Mouse (Mus musculus): ENCODE results near the gene Apbb2. TPM values are rescaled to one million over a fixed set of nuclear protein-coding genes. Genes with fewer than 3 reads are reported as not detected.
A peak's percentile ranks its signal among the peaks of the same experiment; 100 is the strongest.

The Apbb2 gene
- total and polyA plus RNA-seq, 2 experiments from 2014 or later: 31.8 to 41.0 TPM

GRCm38 (mm10) chr5:66319341-66319740 is 299.2 kb downstream of the Apbb2 start:
- Histone ChIP-seq H3K9me3 (replicated peaks; ENCODE audit: control insufficient read depth, low read length) (no peaks in the 10 kb centered on the region), H3K4me1 (ENCODE audit: control insufficient read depth, insufficient read depth) (peaks cover 23% of the 10 kb centered on the region), H3K27ac (ENCODE audit: low read depth) (no peak overlapping the region), H3K4me2 (ENCODE audit: low read depth, low read length) (peak overlapping the region; percentile 46; the same call in 1 of the 2 replicates), H3K36me3 (replicated peaks; ENCODE audit: control insufficient read depth, insufficient read depth, low read length) (no peaks in the 10 kb centered on the region), H3K9ac (replicated peaks; ENCODE audit: low read depth, low read length) (no peak overlapping the region), H3K27me3 (ENCODE audit: control insufficient read depth, insufficient read depth, low read length) (no peaks in the 10 kb centered on the region), H3K4me3 (ENCODE audit: low read depth, low read length) (no peak overlapping the region)
- ATAC-seq (ENCODE audit: insufficient read depth, low read depth): no peak
- WGBS: 68% methylated on average over 6 of the region's 6 CpGs
- no peak for DNase-seq (ENCODE audit: low spot score)
- TF ChIP-seq CTCF (IDR thresholded peaks at IDR 0.05; ENCODE audit: low read depth): peak; percentile 53
- no peak for TF ChIP-seq EP300 (IDR thresholded peaks at IDR 0.05; ENCODE audit: low read depth)

DNA sequence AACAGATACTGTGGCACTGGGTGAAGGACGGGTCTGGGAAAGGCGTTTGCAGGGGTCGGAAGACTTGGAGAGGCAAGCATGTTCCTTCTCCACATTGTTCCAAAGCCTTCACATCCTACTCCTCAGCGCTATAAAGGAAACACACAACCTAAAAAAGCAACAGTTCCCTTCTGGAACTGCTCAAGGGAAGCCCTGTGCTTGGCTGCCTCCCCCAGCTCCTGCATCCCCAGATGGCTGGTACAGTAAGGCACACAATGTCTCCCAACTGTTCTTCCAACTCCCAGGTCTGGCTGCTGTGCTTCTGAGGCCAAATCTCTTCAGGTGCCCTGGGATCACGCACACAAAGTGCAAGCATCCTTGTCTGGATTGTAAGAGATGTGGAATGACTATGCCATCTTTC is 302.8 kb downstream of the Apbb2 start:
- TF ChIP-seq CTCF (IDR thresholded peaks at IDR 0.05; ENCODE audit: low read depth): no peak
- no peaks in the 10 kb centered on the region for H3K9me3 ChIP-seq (replicated peaks; ENCODE audit: control insufficient read depth, low read length)
- no peak overlapping the region for H3K4me3 ChIP-seq (ENCODE audit: low read depth, low read length)
- no peaks in the 10 kb centered on the region for H3K27me3 ChIP-seq (ENCODE audit: control insufficient read depth, insufficient read depth, low read length)
- no peak for DNase-seq (ENCODE audit: low spot score)
- H3K4me2 ChIP-seq (ENCODE audit: low read depth, low read length): no peak overlapping the region
- no peak overlapping the region for H3K27ac ChIP-seq (ENCODE audit: low read depth)
- H3K9ac ChIP-seq (replicated peaks; ENCODE audit: low read depth, low read length): no peak overlapping the region
- ATAC-seq (ENCODE audit: insufficient read depth, low read depth): no peak
- WGBS: 88% methylated on average over 5 of the region's 5 CpGs
- H3K36me3 ChIP-seq (replicated peaks; ENCODE audit: control insufficient read depth, insufficient read depth, low read length): peaks cover 11% of the 10 kb centered on the region
- H3K4me1 ChIP-seq (ENCODE audit: control insufficient read depth, insufficient read depth): no peaks in the 10 kb centered on the region

GRCm38 (mm10) chr5:66310806-66311205 is 307.8 kb downstream of the Apbb2 start:
- no peak overlapping the region for H3K27ac ChIP-seq (ENCODE audit: low read depth)
- H3K4me2 ChIP-seq (ENCODE audit: low read depth, low read length): no peak overlapping the region
- peaks cover 48% of the 10 kb centered on the region for H3K36me3 ChIP-seq (replicated peaks; ENCODE audit: control insufficient read depth, insufficient read depth, low read length)
- DNase-seq (ENCODE audit: low spot score) (no peak), ATAC-seq (ENCODE audit: insufficient read depth, low read depth) (no peak)
- no peaks in the 10 kb centered on the region for H3K4me1 ChIP-seq (ENCODE audit: control insufficient read depth, insufficient read depth)
- no peak overlapping the region for H3K4me3 ChIP-seq (ENCODE audit: low read depth, low read length)
- WGBS: 91% methylated on average over 11 of the region's 11 CpGs
- no peak overlapping the region for H3K9ac ChIP-seq (replicated peaks; ENCODE audit: low read depth, low read length)
- TF ChIP-seq EP300 (IDR thresholded peaks at IDR 0.05; ENCODE audit: low read depth): no peak
- TF ChIP-seq CTCF (IDR thresholded peaks at IDR 0.05; ENCODE audit: low read depth): no peak
- no peaks in the 10 kb centered on the region for H3K9me3 ChIP-seq (replicated peaks; ENCODE audit: control insufficient read depth, low read length)
- H3K27me3 ChIP-seq (ENCODE audit: control insufficient read depth, insufficient read depth, low read length): no peaks in the 10 kb centered on the region

- TF ChIP-seq EP300 (IDR thresholded peaks at IDR 0.05; ENCODE audit: low read depth) (no peak), CTCF (IDR thresholded peaks at IDR 0.05; ENCODE audit: low read depth) (no peak)
- H3K4me1 ChIP-seq (ENCODE audit: control insufficient read depth, insufficient read depth): no peaks in the 10 kb centered on the region
- no peaks in the 10 kb centered on the region for H3K9me3 ChIP-seq (replicated peaks; ENCODE audit: control insufficient read depth, low read length)
- ATAC-seq (ENCODE audit: insufficient read depth, low read depth) (no peak), DNase-seq (ENCODE audit: low spot score) (no peak)
- H3K27me3 ChIP-seq (ENCODE audit: control insufficient read depth, insufficient read depth, low read length): no peaks in the 10 kb centered on the region
- no peak overlapping the region for H3K4me3 ChIP-seq (ENCODE audit: low read depth, low read length)
- no peak overlapping the region for H3K27ac ChIP-seq (ENCODE audit: low read depth)
- peaks cover 53% of the 10 kb centered on the region for H3K36me3 ChIP-seq (replicated peaks; ENCODE audit: control insufficient read depth, insufficient read depth, low read length)
- no peak overlapping the region for H3K4me2 ChIP-seq (ENCODE audit: low read depth, low read length)
- no peak overlapping the region for H3K9ac ChIP-seq (replicated peaks; ENCODE audit: low read depth, low read length)
- 85% methylated on average over 9 of the region's 9 CpGs for WGBS
These were observed 308.3 kb downstream of the Apbb2 start for GRCm38 (mm10) chr5:66310328-66310727.

GRCm38 (mm10) chr5:66305511-66305910 is 313.1 kb downstream of the Apbb2 start:
- Histone ChIP-seq H3K4me2 (ENCODE audit: low read depth, low read length) (no peak overlapping the region), H3K9me3 (replicated peaks; ENCODE audit: control insufficient read depth, low read length) (no peaks in the 10 kb centered on the region), H3K27ac (ENCODE audit: low read depth) (no peak overlapping the region), H3K27me3 (ENCODE audit: control insufficient read depth, insufficient read depth, low read length) (no peaks in the 10 kb centered on the region), H3K4me3 (ENCODE audit: low read depth, low read length) (no peak overlapping the region), H3K36me3 (replicated peaks; ENCODE audit: control insufficient read depth, insufficient read depth, low read length) (peaks cover 69% of the 10 kb centered on the region), H3K9ac (replicated peaks; ENCODE audit: low read depth, low read length) (no peak overlapping the region), H3K4me1 (ENCODE audit: control insufficient read depth, insufficient read depth) (no peaks in the 10 kb centered on the region)
- ATAC-seq (ENCODE audit: insufficient read depth, low read depth) (no peak), DNase-seq (ENCODE audit: low spot score) (no peak)
- 85% methylated on average over 8 of the region's 8 CpGs for WGBS
- no peak for TF ChIP-seq EP300 (IDR thresholded peaks at IDR 0.05; ENCODE audit: low read depth)
- TF ChIP-seq CTCF (IDR thresholded peaks at IDR 0.05; ENCODE audit: low read depth): no peak

DNA sequence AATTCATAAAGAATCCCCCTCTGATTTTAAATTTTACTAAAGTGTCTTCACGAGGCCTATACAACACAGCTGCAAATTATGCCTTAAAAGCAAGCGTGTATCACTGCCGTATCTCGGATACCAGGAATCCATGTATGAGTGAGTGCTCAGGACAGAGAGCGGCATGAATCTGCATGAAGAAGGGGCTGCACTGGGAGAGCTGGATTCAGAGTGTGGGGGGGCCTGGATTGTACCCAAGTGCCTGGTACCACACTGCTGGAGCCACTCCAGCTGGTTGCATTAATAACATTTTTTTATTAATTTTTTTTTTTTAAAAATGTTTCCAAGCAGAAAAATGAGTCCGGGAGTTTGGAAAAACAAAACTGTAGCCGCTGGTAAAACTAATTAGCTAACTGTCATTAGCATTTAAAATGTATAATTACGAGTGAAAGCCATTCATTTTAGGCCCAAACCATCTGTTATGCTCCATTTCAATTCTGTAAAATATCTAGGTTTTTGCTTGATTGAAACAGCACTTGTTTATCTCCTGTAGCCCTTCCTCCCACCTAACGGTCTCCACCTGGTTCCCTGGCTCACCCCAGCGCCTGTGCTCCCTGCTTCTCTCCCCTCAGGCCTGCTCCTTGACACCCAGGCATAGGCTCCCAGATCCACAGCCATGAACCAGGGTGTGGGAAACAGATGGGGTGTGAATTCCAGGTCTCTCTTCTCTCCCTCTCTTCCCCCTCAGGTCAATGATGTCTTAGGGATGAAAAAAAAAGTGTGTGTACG is 314.1 kb downstream of the Apbb2 start:
- no peak overlapping the region for H3K4me2 ChIP-seq (ENCODE audit: low read depth, low read length)
- no peaks in the 10 kb centered on the region for H3K4me1 ChIP-seq (ENCODE audit: control insufficient read depth, insufficient read depth)
- WGBS: 90% methylated on average over 11 of the region's 11 CpGs
- ATAC-seq (ENCODE audit: insufficient read depth, low read depth) (no peak), DNase-seq (ENCODE audit: low spot score) (no peak)
- TF ChIP-seq CTCF (IDR thresholded peaks at IDR 0.05; ENCODE audit: low read depth): no peak
- no peak for TF ChIP-seq EP300 (IDR thresholded peaks at IDR 0.05; ENCODE audit: low read depth)
- H3K4me3 ChIP-seq (ENCODE audit: low read depth, low read length): no peak overlapping the region
- no peaks in the 10 kb centered on the region for H3K9me3 ChIP-seq (replicated peaks; ENCODE audit: control insufficient read depth, low read length)
- no peak overlapping the region for H3K27ac ChIP-seq (ENCODE audit: low read depth)
- H3K9ac ChIP-seq (replicated peaks; ENCODE audit: low read depth, low read length): no peak overlapping the region
- peaks cover 65% of the 10 kb centered on the region for H3K36me3 ChIP-seq (replicated peaks; ENCODE audit: control insufficient read depth, insufficient read depth, low read length)
- H3K27me3 ChIP-seq (ENCODE audit: control insufficient read depth, insufficient read depth, low read length): no peaks in the 10 kb centered on the region

All from heart, postnatal 0 days (tissue).